Mouse (Mus musculus) yolk sac, embryonic 10.5 days (tissue): Measurements from ENCODE around the gene Dtl.

ENCODE experiments used
- DNase-seq: peaks from one replicate; pipeline ENCODE4 v3.0.0-alpha.2; 2017; ENCODE audit warnings: low spot score

The Dtl gene

GRCm38 (mm10) chr1:191579524-191579923 lies 4.2 kb upstream of the Dtl start:
- DNase-seq: no peak

GRCm38 (mm10) chr1:191574871-191575457 lies 380 bp downstream of the Dtl start:
- peak; percentile 78 for DNase-seq

- peak; percentile 16 for DNase-seq
These were observed 1.3 kb downstream of the Dtl start for GRCm38 (mm10) chr1:191573906-191574639.

- no peak for DNase-seq
These were observed 4.9 kb downstream of the Dtl start for GRCm38 (mm10) chr1:191570415-191570814.

GRCm38 (mm10) chr1:191569625-191570024 lies 5.7 kb downstream of the Dtl start:
- no peak for DNase-seq

GRCm38 (mm10) chr1:191567859-191568258 lies 7.5 kb downstream of the Dtl start:
- no peak for DNase-seq

GRCm38 (mm10) chr1:191562823-191563365 lies 12.4 kb downstream of the Dtl start:
- DNase-seq: no peak

GRCm38 (mm10) chr1:191559779-191560178 lies 15.6 kb downstream of the Dtl start:
- DNase-seq: no peak

- DNase-seq: no peak
These were observed 18.2 kb downstream of the Dtl start for GRCm38 (mm10) chr1:191557109-191557508.

- DNase-seq: no peak
These were observed 24.6 kb downstream of the Dtl start for GRCm38 (mm10) chr1:191550786-191551185.

GRCm38 (mm10) chr1:191543747-191544146 lies 31.6 kb downstream of the Dtl start:
- no peak for DNase-seq

- no peak for DNase-seq
These were observed 33.7 kb downstream of the Dtl start for GRCm38 (mm10) chr1:191541619-191542018.

GRCm38 (mm10) chr1:191541014-191541413 lies 34.3 kb downstream of the Dtl start:
- no peak for DNase-seq

- no peak for DNase-seq
These were observed 35.0 kb downstream of the Dtl start for GRCm38 (mm10) chr1:191540300-191540699.

- no peak for DNase-seq
These were observed 40.4 kb downstream of the Dtl start for GRCm38 (mm10) chr1:191534896-191535295.

- DNase-seq: no peak
These were observed 44.3 kb downstream of the Dtl start for GRCm38 (mm10) chr1:191531023-191531422.

GRCm38 (mm10) chr1:191529406-191529805 lies 45.9 kb downstream of the Dtl start:
- DNase-seq: no peak

- DNase-seq: no peak
These were observed 47.3 kb downstream of the Dtl start for GRCm38 (mm10) chr1:191527921-191528612.

GRCm38 (mm10) chr1:191527089-191527488 lies 48.3 kb downstream of the Dtl start:
- no peak for DNase-seq

GRCm38 (mm10) chr1:191521395-191521794 lies 53.9 kb downstream of the Dtl start:
- DNase-seq: no peak

- DNase-seq: no peak
These were observed 54.7 kb downstream of the Dtl start for GRCm38 (mm10) chr1:191520669-191521068.

- DNase-seq: no peak
These were observed 55.1 kb downstream of the Dtl start for GRCm38 (mm10) chr1:191520194-191520593.
